ENCODE assay signal across 11 mouse cellular contexts in the genomic region with DNA sequence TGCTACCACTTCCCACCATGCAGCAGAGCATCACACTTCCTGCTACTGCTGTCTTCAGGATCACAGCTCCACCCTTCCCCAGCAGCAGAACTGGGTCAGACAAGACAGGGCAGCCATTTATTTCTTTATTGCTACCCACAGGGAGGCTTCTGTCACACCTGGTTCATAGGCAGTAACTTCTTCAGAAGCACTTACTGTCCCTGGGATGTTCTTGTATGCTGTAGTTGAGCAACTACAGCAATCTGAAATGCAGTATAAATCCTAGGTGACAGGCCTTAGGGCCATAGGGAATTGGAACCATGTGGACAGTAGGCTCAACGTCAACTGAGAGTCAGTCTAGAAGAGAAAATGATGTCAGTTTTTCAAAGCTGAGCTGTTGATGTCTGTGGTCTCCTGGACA.
"Had no signal": no experiment of that assay in that cellular context is flagged by ENCODE, and none has a peak within 500 bp of the region (broad histone marks: within the 10 kb centered on the region; RNA-seq: fewer than 3 reads in every experiment).

No protein-coding gene starts in this region.

- DNase-seq: retina, postnatal 1 day; right cerebral cortex, adult 18-20 months; right cerebral cortex, postnatal 14 days; right cerebral cortex, postnatal 4 days; spleen, adult 18-20 months; thymus, adult 18-20 months; thymus, adult 2 months; thymus, postnatal 14 days; thymus, postnatal 25 days; thymus, postnatal 36 days; thymus, postnatal 4 days had no signal
